Comparison of ENCODE assay signal across 8 mouse cellular contexts in genomic region chr8:61390307-61391057, GRCm38 (mm10).
A peak's percentile ranks its signal among the peaks of the same experiment; 100 is the strongest.
DNase-seq lines count a peak whose midpoint lies in the region; ATAC-seq and TF ChIP-seq lines count a peak whose summit lies in the region.
"Had no signal": no experiment of that assay in that cellular context is flagged by ENCODE, and none has a peak within 500 bp of the region (broad histone marks: within the 10 kb centered on the region; RNA-seq: fewer than 3 reads in every experiment).

No protein-coding gene starts in this region.

- 0 out of 2 replicates have a peak, but pooled peaks cover 10% of the 10 kb centered on the region for H3K36me3 ChIP-seq in kidney, postnatal 0 days (ENCODE audit: insufficient read depth, low read length)
- no peaks in the 10 kb centered on the region for H3K36me3 ChIP-seq in intestine, embryonic 15.5 days

- H3K4me2 ChIP-seq in kidney, postnatal 0 days (ENCODE audit: low read length), result no peak overlapping the region
- no peak overlapping the region for H3K4me2 ChIP-seq in intestine, embryonic 15.5 days (replicated peaks)

- H3K9me3 ChIP-seq in kidney, postnatal 0 days (replicated peaks; ENCODE audit: low read length), result no peaks in the 10 kb centered on the region
- H3K9me3 ChIP-seq in intestine, embryonic 15.5 days, result no peaks in the 10 kb centered on the region

- H3K27me3 ChIP-seq in kidney, postnatal 0 days (ENCODE audit: insufficient read depth, low read length), result no peaks in the 10 kb centered on the region
- no peaks in the 10 kb centered on the region for H3K27me3 ChIP-seq in intestine, embryonic 15.5 days (replicated peaks)

- TF ChIP-seq CTCF in kidney, postnatal 0 days (IDR thresholded peaks at IDR 0.05; ENCODE audit: low read depth), result no peak

- no peak overlapping the region; the same call in 1 of the 2 replicates for H3K27ac ChIP-seq in kidney, postnatal 0 days
- no peak overlapping the region for H3K27ac ChIP-seq in intestine, embryonic 15.5 days

- H3K4me3 ChIP-seq in kidney, postnatal 0 days (replicated peaks; ENCODE audit: low read depth, low read length), result no peak overlapping the region
- no peak overlapping the region for H3K4me3 ChIP-seq in intestine, embryonic 15.5 days (replicated peaks)
- H3K4me3 ChIP-seq: myocyte had no signal

- DNase-seq in kidney, postnatal 0 days (ENCODE audit: low spot score), result no peak
- no peak for DNase-seq in kidney, adult 8-10 months
- peak; percentile 38 for DNase-seq in embryo, embryonic 10 days (ENCODE audit: low spot score)
- DNase-seq in retina, postnatal 1 day, result peak; percentile 80
- no peak for DNase-seq in liver
- no peak for DNase-seq in yolk sac, embryonic 10.5 days (ENCODE audit: low spot score)

- 0 out of 2 replicates have a peak, but pooled peaks have one; percentile 18 for ATAC-seq in kidney, postnatal 0 days (replicated peaks; ENCODE audit: low FRiP score, low read depth)
- ATAC-seq in intestine, embryonic 15.5 days, result peak; percentile 54

- WGBS in kidney, postnatal 0 days, result 44% methylated on average over 18 of the region's 18 CpGs
- WGBS in intestine, embryonic 15.5 days, result 75% methylated on average over 18 of the region's 18 CpGs

- peaks cover 4% of the 10 kb centered on the region; the same call in 1 of the 2 replicates for H3K4me1 ChIP-seq in kidney, postnatal 0 days (replicated peaks; ENCODE audit: insufficient read depth, low read length)
- peaks cover 9% of the 10 kb centered on the region for H3K4me1 ChIP-seq in intestine, embryonic 15.5 days (replicated peaks)

- H3K9ac ChIP-seq in kidney, postnatal 0 days (ENCODE audit: low read depth, low read length), result no peak overlapping the region
- H3K9ac ChIP-seq in intestine, embryonic 15.5 days, result no peak overlapping the region

Comparison
In these comparisons a context has a peak if more than half of its experiments do, and no peak if none do; other contexts are left out.
1. DNase-seq: peak in embryo, embryonic 10 days (single experiment) and retina, postnatal 1 day (single experiment); none in kidney, postnatal 0 days (single experiment), kidney, adult 8-10 months (0 of 2), liver (single experiment) and yolk sac, embryonic 10.5 days (single experiment).